Mouse (Mus musculus) kidney, postnatal 0 days (tissue): ENCODE data around the gene Egfl7. TPM values are rescaled to one million over a fixed set of nuclear protein-coding genes. Genes with fewer than 3 reads are reported as not detected.

ENCODE experiments used
- ATAC-seq: fragments of 200-750 bp; cut with Nextera tagmentation; replicated peaks from 2 replicates; pipeline ENCODE4 v1.8.0; 2017; ENCODE audit warnings: low read depth, moderate number of reproducible peaks, moderate TSS enrichment, moderate library complexity; ENCODE audit not compliant: low FRiP score
- DNase-seq: peaks from one replicate; pipeline ENCODE4 v3.0.0-alpha.2; 2016; ENCODE audit warnings: low spot score
- H3K27ac ChIP-seq: fragments of 300-500 bp; sonication (generic); 2 replicates; pipeline ENCODE4 v1.5.1; 2014; ENCODE audit warnings: mild to moderate bottlenecking
- H3K27me3 ChIP-seq: fragments of 300-500 bp; sonication (generic); 2 replicates; pipeline ENCODE4 v1.6.1; 2014; ENCODE audit warnings: low read length, mixed read lengths; ENCODE audit not compliant: insufficient read depth
- H3K36me3 ChIP-seq: fragments of 300-500 bp; sonication (generic); 2 replicates; pipeline ENCODE4 v1.6.1; 2014; ENCODE audit warnings: low read length, mixed read lengths; ENCODE audit not compliant: insufficient read depth
- H3K4me1 ChIP-seq: fragments of 300-500 bp; sonication (generic); replicated peaks from 2 replicates; pipeline ENCODE4 v1.6.1; 2014; ENCODE audit warnings: antibody characterized with exemption, low read length, mixed read lengths; ENCODE audit not compliant: insufficient read depth
- H3K4me2 ChIP-seq: fragments of 300-500 bp; sonication (generic); 2 replicates; pipeline ENCODE4 v1.6.1; 2014; ENCODE audit warnings: mild to moderate bottlenecking, low read length, moderate library complexity, mixed read lengths
- H3K4me3 ChIP-seq: fragments of 300-500 bp; sonication (generic); replicated peaks from 2 replicates; pipeline ENCODE4 v1.5.1; 2014; ENCODE audit warnings: low read depth, low read length
- H3K9ac ChIP-seq: fragments of 300-500 bp; sonication (generic); 2 replicates; pipeline ENCODE4 v1.6.1; 2014; ENCODE audit warnings: low read depth, low read length
- H3K9me3 ChIP-seq: fragments of 300-500 bp; sonication (generic); replicated peaks from 2 replicates; pipeline ENCODE4 v1.6.1; 2016; ENCODE audit warnings: low read length, inconsistent platforms, mixed read lengths
- CTCF ChIP-seq: IDR thresholded peaks from 2 replicates; pipeline ENCODE4 v1.5.1; 2016; ENCODE audit warnings: antibody characterized with exemption, low read depth, mild to moderate bottlenecking, moderate library complexity
- WGBS: fragments of 180-500 bp; shearing (Covaris S2); extraction: QIAGEN DNeasy Blood & Tissue Kit; methylation state at CpG from one replicate; pipeline ENCODE4 v1.1.7; 2014; 5-methylcytosine and 5-hydroxymethylcytosine counted together
- polyA plus RNA-seq: library from polyadenylated mRNA; unstranded; fragments of >200 nt; fragmentation: Nextera tagmentation; extraction: Ambion mirVana; gene quantifications from 2 replicates; pipeline ENCODE4 v1.2.1, GENCODE M21; 2015

Gene Egfl7
- polyA plus RNA-seq, 1 experiment from 2014 or later: 211 TPM

GRCm38 (mm10) chr2:26603159-26603558, 23.3 kb downstream of the Egfl7 start:
- Histone ChIP-seq H3K9me3 (no peaks in the 10 kb centered on the region), H3K4me2 (peak overlapping the region; percentile 63), H3K36me3 (no peaks in the 10 kb centered on the region), H3K4me3 (peak overlapping the region; percentile 56), H3K27ac (peak overlapping the region; percentile 81; the same call in 1 of the 2 replicates), H3K4me1 (peaks cover 9% of the 10 kb centered on the region; the same call in 1 of the 2 replicates), H3K27me3 (no peaks in the 10 kb centered on the region), H3K9ac (peak overlapping the region; percentile 70)
- no peak for TF ChIP-seq CTCF
- whole genome bisulfite sequencing: 1% methylated on average over 6 of the region's 6 CpGs
- no peak for DNase-seq
- no peak for ATAC-seq

GRCm38 (mm10) chr2:26603720-26604671, 24.2 kb downstream of the Egfl7 start, which contains the start of gene Agpat2:
TSS of gene Agpat2 (minus strand) at chr2:26604417.
- H3K27me3 ChIP-seq: no peaks in the 10 kb centered on the region
- under 1% methylated on average over 86 of the region's 103 CpGs for WGBS
- peaks cover 9% of the 10 kb centered on the region; the same call in 1 of the 2 replicates for H3K4me1 ChIP-seq
- no peaks in the 10 kb centered on the region for H3K9me3 ChIP-seq
- H3K36me3 ChIP-seq: no peaks in the 10 kb centered on the region
- H3K4me2 ChIP-seq: peak within 1 kb of the TSS; percentile 63
- H3K4me3 ChIP-seq: peak within 1 kb of the TSS; percentile 56
- ATAC-seq (peak; percentile 82), DNase-seq (peak; percentile 85)
- peak; percentile 55 for TF ChIP-seq CTCF
- peak within 1 kb of the TSS; percentile 70 for H3K9ac ChIP-seq
- H3K27ac ChIP-seq: peak within 1 kb of the TSS; percentile 81

- H3K36me3 ChIP-seq: no peaks in the 10 kb centered on the region
- H3K4me3 ChIP-seq: no peak overlapping the region
- WGBS: 77% methylated on average over 7 of the region's 8 CpGs
- H3K4me2 ChIP-seq: no peak overlapping the region
- H3K9me3 ChIP-seq: no peaks in the 10 kb centered on the region
- no peak overlapping the region for H3K27ac ChIP-seq
- H3K27me3 ChIP-seq: no peaks in the 10 kb centered on the region
- H3K9ac ChIP-seq: no peak overlapping the region
- peaks cover 6% of the 10 kb centered on the region; the same call in 1 of the 2 replicates for H3K4me1 ChIP-seq
- ATAC-seq (no peak), DNase-seq (no peak)
- no peak for TF ChIP-seq CTCF
Observed at GRCm38 (mm10) chr2:26605331-26605730, 25.5 kb downstream of the Egfl7 start.

GRCm38 (mm10) chr2:26606579-26606978, 26.8 kb downstream of the Egfl7 start:
- ATAC-seq (no peak), DNase-seq (no peak)
- Histone ChIP-seq H3K4me3 (no peak overlapping the region), H3K36me3 (no peaks in the 10 kb centered on the region), H3K27ac (no peak overlapping the region; the same call in none of the 2 replicates), H3K9me3 (no peaks in the 10 kb centered on the region), H3K4me1 (peaks cover 5% of the 10 kb centered on the region; the same call in 1 of the 2 replicates), H3K4me2 (no peak overlapping the region), H3K27me3 (no peaks in the 10 kb centered on the region), H3K9ac (no peak overlapping the region)
- TF ChIP-seq CTCF: no peak
- WGBS: 71% methylated on average over 3 of the region's 3 CpGs

- ATAC-seq (no peak), DNase-seq (no peak)
- 39% methylated on average over 6 of the region's 6 CpGs for WGBS
- no peak; the same call in 1 of the 2 replicates for TF ChIP-seq CTCF
- no peak overlapping the region for H3K4me2 ChIP-seq
- no peaks in the 10 kb centered on the region for H3K27me3 ChIP-seq
- H3K4me1 ChIP-seq: peaks cover 5% of the 10 kb centered on the region; the same call in 1 of the 2 replicates
- H3K9me3 ChIP-seq: no peaks in the 10 kb centered on the region
- no peak overlapping the region; the same call in 1 of the 2 replicates for H3K27ac ChIP-seq
- no peak overlapping the region for H3K4me3 ChIP-seq
- H3K9ac ChIP-seq: no peak overlapping the region
- H3K36me3 ChIP-seq: no peaks in the 10 kb centered on the region
Observed at GRCm38 (mm10) chr2:26607056-26607910, 27.5 kb downstream of the Egfl7 start.

DNA sequence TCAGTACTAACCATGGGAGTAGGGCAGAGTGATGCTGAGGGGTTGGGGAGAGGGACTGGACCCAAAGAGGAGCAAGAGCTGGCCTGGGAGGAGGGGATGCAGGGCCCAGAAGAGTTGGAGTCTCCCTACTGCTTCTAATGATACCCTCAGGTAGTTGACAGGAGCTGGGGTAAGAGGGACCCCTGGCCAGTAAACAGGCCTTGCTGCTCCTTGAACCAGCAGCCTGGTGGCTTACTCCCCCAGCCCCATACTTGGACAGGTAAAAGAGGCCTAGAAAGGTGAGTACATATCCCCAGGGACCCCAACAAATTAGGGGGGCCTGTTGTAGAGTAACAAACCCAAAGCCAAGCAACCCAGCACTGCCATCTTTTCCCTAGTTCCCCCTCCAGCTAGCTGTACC, 29.0 kb downstream of the Egfl7 start:
- no peak overlapping the region for H3K9ac ChIP-seq
- no peak overlapping the region for H3K4me2 ChIP-seq
- no peak overlapping the region for H3K4me3 ChIP-seq
- no peaks in the 10 kb centered on the region for H3K27me3 ChIP-seq
- no peak for TF ChIP-seq CTCF
- no peaks in the 10 kb centered on the region for H3K4me1 ChIP-seq
- no peaks in the 10 kb centered on the region for H3K36me3 ChIP-seq
- no peak for ATAC-seq
- no peak for DNase-seq
- H3K27ac ChIP-seq: no peak overlapping the region
- no peaks in the 10 kb centered on the region for H3K9me3 ChIP-seq
